Mouse (Mus musculus): ENCODE measurements around the gene Trappc3. TPM values are rescaled to one million over a fixed set of nuclear protein-coding genes. Genes with fewer than 3 reads are reported as not detected.
A peak's percentile ranks its signal among the peaks of the same experiment; 100 is the strongest.

The Trappc3 gene
- polyA plus RNA-seq, 1 experiment from 2014 or later = 101 TPM

- 95% methylated on average over 4 of the region's 4 CpGs for WGBS
- DNase-seq (ENCODE audit: low spot score) = no peak
Observed at GRCm38 (mm10) chr4:126275081-126275480, 13.0 kb downstream of the Trappc3 start.

GRCm38 (mm10) chr4:126275681-126276131, 13.6 kb downstream of the Trappc3 start:
- no peak for DNase-seq (ENCODE audit: low spot score)
- no peaks in the 10 kb centered on the region for H3K9me3 ChIP-seq
- H3K4me3 ChIP-seq = no peak overlapping the region
- H3K27ac ChIP-seq = no peak overlapping the region
- 92% methylated on average over 13 of the region's 13 CpGs for WGBS
- peaks cover 6% of the 10 kb centered on the region; the same call in 1 of the 2 replicates for H3K27me3 ChIP-seq (ENCODE audit: insufficient read depth, poor library complexity, severe bottlenecking)
- H3K36me3 ChIP-seq = peaks cover 37% of the 10 kb centered on the region
- peaks cover 26% of the 10 kb centered on the region for H3K4me1 ChIP-seq (replicated peaks)

More at GRCm38 (mm10) chr4:126275081-126275480, 13.0 kb downstream of the Trappc3 start:
- Histone ChIP-seq H3K27ac (no peak overlapping the region), H3K36me3 (peaks cover 37% of the 10 kb centered on the region), H3K27me3 (ENCODE audit: insufficient read depth, poor library complexity, severe bottlenecking) (peaks cover 6% of the 10 kb centered on the region; the same call in 1 of the 2 replicates), H3K4me3 (no peak overlapping the region), H3K4me1 (replicated peaks) (peaks cover 20% of the 10 kb centered on the region), H3K9me3 (no peaks in the 10 kb centered on the region)

- no peaks in the 10 kb centered on the region for H3K9me3 ChIP-seq
- DNase-seq (ENCODE audit: low spot score) = peak; percentile 72
- H3K36me3 ChIP-seq = peaks cover 27% of the 10 kb centered on the region
- peaks cover 9% of the 10 kb centered on the region; the same call in 1 of the 2 replicates for H3K27me3 ChIP-seq (ENCODE audit: insufficient read depth, poor library complexity, severe bottlenecking)
- 7% methylated on average over 13 of the region's 13 CpGs for WGBS
- 0 out of 2 replicates have a peak overlapping the region, but pooled peaks have one; percentile 60 for H3K27ac ChIP-seq
- peaks cover 40% of the 10 kb centered on the region for H3K4me1 ChIP-seq (replicated peaks)
- H3K4me3 ChIP-seq = peak overlapping the region; percentile 22; the same call in 1 of the 2 replicates
Observed at GRCm38 (mm10) chr4:126277906-126278564, 15.9 kb downstream of the Trappc3 start.

GRCm38 (mm10) chr4:126278565-126278915, 16.4 kb downstream of the Trappc3 start:
- DNase-seq (ENCODE audit: low spot score) = peak; percentile 52
- Histone ChIP-seq H3K27me3 (ENCODE audit: insufficient read depth, poor library complexity, severe bottlenecking) (peaks cover 12% of the 10 kb centered on the region), H3K4me1 (replicated peaks) (peaks cover 40% of the 10 kb centered on the region), H3K36me3 (peaks cover 22% of the 10 kb centered on the region), H3K9me3 (no peaks in the 10 kb centered on the region), H3K27ac (peak overlapping the region; percentile 51), H3K4me3 (no peak overlapping the region; the same call in 1 of the 2 replicates)
- 31% methylated on average over 9 of the region's 9 CpGs for WGBS

GRCm38 (mm10) chr4:126278961-126279360, 16.8 kb downstream of the Trappc3 start:
- Histone ChIP-seq H3K4me3 (no peak overlapping the region), H3K4me1 (replicated peaks) (peaks cover 40% of the 10 kb centered on the region)
- WGBS = 48% methylated on average over 9 of the region's 9 CpGs

GRCm38 (mm10) chr4:126281706-126282105, 19.6 kb downstream of the Trappc3 start:
- 0 out of 2 replicates have a peak overlapping the region, but pooled peaks have one; percentile 50 for H3K27ac ChIP-seq

More at GRCm38 (mm10) chr4:126278961-126279360, 16.8 kb downstream of the Trappc3 start:
- Histone ChIP-seq H3K9me3 (no peaks in the 10 kb centered on the region), H3K27ac (peak overlapping the region; percentile 51), H3K27me3 (ENCODE audit: insufficient read depth, poor library complexity, severe bottlenecking) (peaks cover 17% of the 10 kb centered on the region), H3K36me3 (peaks cover 17% of the 10 kb centered on the region)
- DNase-seq (ENCODE audit: low spot score) = no peak

GRCm38 (mm10) chr4:126283582-126283981, 21.5 kb downstream of the Trappc3 start:
- 88% methylated on average over 8 of the region's 8 CpGs for WGBS
- peaks cover 53% of the 10 kb centered on the region for H3K4me1 ChIP-seq (replicated peaks)
- peaks cover 62% of the 10 kb centered on the region for H3K27me3 ChIP-seq (ENCODE audit: insufficient read depth, poor library complexity, severe bottlenecking)
- H3K9me3 ChIP-seq = peaks cover 9% of the 10 kb centered on the region; the same call in 1 of the 2 replicates
- H3K27ac ChIP-seq = no peak overlapping the region
- no peak for DNase-seq (ENCODE audit: low spot score)
- H3K4me3 ChIP-seq = no peak overlapping the region
- H3K36me3 ChIP-seq = no peaks in the 10 kb centered on the region

More at GRCm38 (mm10) chr4:126281706-126282105, 19.6 kb downstream of the Trappc3 start:
- Histone ChIP-seq H3K4me1 (replicated peaks) (peaks cover 46% of the 10 kb centered on the region), H3K4me3 (no peak overlapping the region), H3K9me3 (peaks cover 9% of the 10 kb centered on the region; the same call in 1 of the 2 replicates), H3K27me3 (ENCODE audit: insufficient read depth, poor library complexity, severe bottlenecking) (peaks cover 44% of the 10 kb centered on the region), H3K36me3 (no peaks in the 10 kb centered on the region)
- WGBS = 65% methylated on average over 9 of the region's 9 CpGs
- DNase-seq (ENCODE audit: low spot score) = no peak

GRCm38 (mm10) chr4:126286492-126286891, 24.4 kb downstream of the Trappc3 start, which contains the start of gene Col8a2:
TSS of gene Col8a2 (plus strand) at chr4:126286793.
- 3% methylated on average over 42 of the region's 42 CpGs for WGBS
- H3K27ac ChIP-seq = peak within 1 kb of the TSS; percentile 59
- no peaks in the 10 kb centered on the region for H3K36me3 ChIP-seq
- DNase-seq (ENCODE audit: low spot score) = peak; percentile 38
- H3K9me3 ChIP-seq = peaks cover 9% of the 10 kb centered on the region; the same call in 1 of the 2 replicates
- peak within 1 kb of the TSS; percentile 50 for H3K4me3 ChIP-seq
- H3K27me3 ChIP-seq (ENCODE audit: insufficient read depth, poor library complexity, severe bottlenecking) = peaks cover 76% of the 10 kb centered on the region
- H3K4me1 ChIP-seq (replicated peaks) = peaks cover 37% of the 10 kb centered on the region

- no peaks in the 10 kb centered on the region for H3K36me3 ChIP-seq
- peaks cover 9% of the 10 kb centered on the region; the same call in 1 of the 2 replicates for H3K9me3 ChIP-seq
- DNase-seq (ENCODE audit: low spot score) = no peak
- peaks cover 76% of the 10 kb centered on the region for H3K27me3 ChIP-seq (ENCODE audit: insufficient read depth, poor library complexity, severe bottlenecking)
- peak overlapping the region; percentile 50 for H3K4me3 ChIP-seq
- 29% methylated on average over 11 of the region's 11 CpGs for WGBS
- peaks cover 32% of the 10 kb centered on the region for H3K4me1 ChIP-seq (replicated peaks)
- H3K27ac ChIP-seq = no peak overlapping the region
Observed at GRCm38 (mm10) chr4:126287302-126287995, 25.3 kb downstream of the Trappc3 start.

GRCm38 (mm10) chr4:126288085-126288666, 26.1 kb downstream of the Trappc3 start:
- Histone ChIP-seq H3K4me1 (replicated peaks) (peaks cover 32% of the 10 kb centered on the region), H3K27ac (no peak overlapping the region), H3K36me3 (no peaks in the 10 kb centered on the region), H3K4me3 (peak overlapping the region; percentile 19; the same call in 1 of the 2 replicates), H3K27me3 (ENCODE audit: insufficient read depth, poor library complexity, severe bottlenecking) (peaks cover 76% of the 10 kb centered on the region), H3K9me3 (peaks cover 9% of the 10 kb centered on the region; the same call in 1 of the 2 replicates)
- no peak for DNase-seq (ENCODE audit: low spot score)
- WGBS = 38% methylated on average over 17 of the region's 17 CpGs

- H3K9me3 ChIP-seq = peaks cover 9% of the 10 kb centered on the region; the same call in 1 of the 2 replicates
- H3K4me3 ChIP-seq = no peak overlapping the region
- no peak for DNase-seq (ENCODE audit: low spot score)
- peaks cover 66% of the 10 kb centered on the region for H3K27me3 ChIP-seq (ENCODE audit: insufficient read depth, poor library complexity, severe bottlenecking)
- H3K4me1 ChIP-seq (replicated peaks) = peaks cover 32% of the 10 kb centered on the region
- WGBS = 79% methylated on average over 8 of the region's 8 CpGs
- H3K27ac ChIP-seq = no peak overlapping the region
- no peaks in the 10 kb centered on the region for H3K36me3 ChIP-seq
Observed at GRCm38 (mm10) chr4:126290314-126290713, 28.2 kb downstream of the Trappc3 start.

GRCm38 (mm10) chr4:126291196-126291595, 29.1 kb downstream of the Trappc3 start:
- H3K9me3 ChIP-seq = 0 out of 2 replicates have a peak, but pooled peaks cover 2% of the 10 kb centered on the region
- H3K27me3 ChIP-seq (ENCODE audit: insufficient read depth, poor library complexity, severe bottlenecking) = peaks cover 66% of the 10 kb centered on the region
- H3K4me1 ChIP-seq (replicated peaks) = peaks cover 32% of the 10 kb centered on the region
- H3K27ac ChIP-seq = no peak overlapping the region
- no peak for DNase-seq (ENCODE audit: low spot score)
- 38% methylated on average over 13 of the region's 13 CpGs for WGBS
- H3K36me3 ChIP-seq = no peaks in the 10 kb centered on the region
- H3K4me3 ChIP-seq = no peak overlapping the region

All from hindbrain, embryonic 10.5 days (tissue).